Mouse (Mus musculus) G1E (cell line): ENCODE measurements around the gene E130218I03Rik. TPM values are rescaled to one million over a fixed set of nuclear protein-coding genes. Genes with fewer than 3 reads are reported as not detected.

Source experiments
- ATAC-seq: 2 replicates; pipeline ENCODE4 v1.8.0; 2016; ENCODE audit warnings: mild to moderate bottlenecking; ENCODE audit not compliant: insufficient number of reproducible peaks, poor library complexity, low FRiP score, severe bottlenecking; ENCODE audit errors: extremely low read depth
- DNase-seq: peaks from one replicate; pipeline ENCODE4 v3.0.0; 2012; ENCODE audit warnings: low spot score
- H3K27me3 ChIP-seq: 2 replicates; pipeline ENCODE4 v1.6.1; 2012; ENCODE audit warnings: mild to moderate bottlenecking, low read length, inconsistent platforms; ENCODE audit not compliant: insufficient read depth
- H3K36me3 ChIP-seq: replicated peaks from 2 replicates; pipeline ENCODE3; 2012; ENCODE audit warnings: mild to moderate bottlenecking, inconsistent platforms
- H3K4me1 ChIP-seq: 2 replicates; pipeline ENCODE4 v1.6.1; 2012; ENCODE audit warnings: low read depth, low read length, inconsistent platforms, mixed read lengths; ENCODE audit not compliant: insufficient read depth
- H3K4me3 ChIP-seq: 2 replicates; pipeline ENCODE4 v1.5.1; 2012; ENCODE audit warnings: low read depth, mild to moderate bottlenecking, inconsistent platforms, low read length, moderate library complexity, mixed read lengths
- H3K9me3 ChIP-seq: replicated peaks from 2 replicates; pipeline ENCODE4 v1.6.1; 2012; ENCODE audit warnings: inconsistent platforms
- CTCF ChIP-seq: IDR thresholded peaks from 2 replicates; pipeline ENCODE4 v1.5.1; 2012; ENCODE audit warnings: low read depth, low read length, inconsistent platforms, mixed read lengths
- GATA1 ChIP-seq: IDR thresholded peaks from 2 replicates; pipeline ENCODE4 v1.6.1; 2012; ENCODE audit warnings: borderline replicate concordance, low read length, inconsistent platforms, mixed read lengths
- GATA2 ChIP-seq: IDR thresholded peaks from 2 replicates; pipeline ENCODE4 v1.6.1; 2012; ENCODE audit warnings: low read depth, low read length, inconsistent platforms, borderline replicate concordance
- POLR2AphosphoS5 ChIP-seq: IDR thresholded peaks from 2 replicates; pipeline ENCODE4 v1.6.1; 2012; ENCODE audit warnings: low read depth, low read length, inconsistent platforms; ENCODE audit not compliant: insufficient replicate concordance
- TAL1 ChIP-seq: conservative IDR thresholded peaks from 2 replicates; pipeline ENCODE4 v1.6.1; 2012; ENCODE audit warnings: low read depth, low read length, inconsistent platforms, mixed read lengths
- polyA plus RNA-seq: library from polyadenylated mRNA; stranded (reverse); fragments of >175 nt; gene quantifications from 2 replicates; pipeline ENCODE4 v1.2.3, GENCODE M21; 2012
- total RNA-seq, 2 experiments: library from RNA; stranded (forward) in 1 of 2; stranded (reverse) in 1 of 2; fragments of 200-1000 nt in 1 of 2; fragments of >200 nt in 1 of 2; fragmentation: Nextera tagmentation in 1 of 2; gene quantifications; 2 replicates each; pipeline ENCODE4 v1.2.3; 2014 to 2017

Gene E130218I03Rik
- total and polyA plus RNA-seq, 3 experiments, result 0.11 to 0.16 TPM; not detected in 1

GRCm38 (mm10) chr4:134245148-134245843 is 1.8 kb downstream of the E130218I03Rik start, which contains the start of gene Zfp593:
Gene Zfp593 (minus strand): TSS chr4:134245592.
- Histone ChIP-seq H3K9me3 (no peaks in the 10 kb centered on the region), H3K27me3 (peaks cover 43% of the 10 kb centered on the region), H3K4me3 (peak within 1 kb of the TSS; percentile 86), H3K36me3 (peaks cover 20% of the 10 kb centered on the region), H3K4me1 (peaks cover 37% of the 10 kb centered on the region)
- ATAC-seq (peak; percentile 87), DNase-seq (peak; percentile 99)
- TF ChIP-seq GATA1 (no peak), CTCF (peak; percentile 47; the same call in 1 of the 2 replicates)

- Histone ChIP-seq H3K9me3 (peaks cover 5% of the 10 kb centered on the region), H3K36me3 (peaks cover 20% of the 10 kb centered on the region), H3K27me3 (peaks cover 52% of the 10 kb centered on the region), H3K4me3 (no peak overlapping the region), H3K4me1 (peaks cover 42% of the 10 kb centered on the region)
- TF ChIP-seq CTCF, result no peak
- ATAC-seq, result no peak
- no peak for DNase-seq
These were observed 2.8 kb downstream of the E130218I03Rik start for GRCm38 (mm10) chr4:134246256-134246655.

- TF ChIP-seq GATA1, result no peak
- no peak for TF ChIP-seq CTCF
- TF ChIP-seq POLR2AphosphoS5, result no peak
- no peak for TF ChIP-seq GATA2
- no peak for TF ChIP-seq TAL1
- peaks cover 48% of the 10 kb centered on the region for H3K4me1 ChIP-seq
- peaks cover 20% of the 10 kb centered on the region for H3K36me3 ChIP-seq
- ATAC-seq (no peak), DNase-seq (no peak)
- H3K4me3 ChIP-seq, result peak within 1 kb of the TSS; percentile 86; the same call in 1 of the 2 replicates
- H3K9me3 ChIP-seq, result peaks cover 10% of the 10 kb centered on the region
- H3K27me3 ChIP-seq, result peaks cover 58% of the 10 kb centered on the region
These were observed 3.3 kb downstream of the E130218I03Rik start, which contains the start of gene Gm30191 for GRCm38 (mm10) chr4:134246719-134247258. Gene Gm30191 (plus strand): TSS chr4:134246935.

GRCm38 (mm10) chr4:134249651-134250050 is 6.2 kb downstream of the E130218I03Rik start:
- peaks cover 39% of the 10 kb centered on the region for H3K4me1 ChIP-seq
- ATAC-seq (no peak), DNase-seq (peak; percentile 65)
- peaks cover 13% of the 10 kb centered on the region for H3K9me3 ChIP-seq
- H3K4me3 ChIP-seq, result peak overlapping the region; percentile 60; the same call in 1 of the 2 replicates
- peaks cover 86% of the 10 kb centered on the region for H3K27me3 ChIP-seq
- TF ChIP-seq TAL1, result no peak
- TF ChIP-seq GATA2, result no peak
- no peak for TF ChIP-seq GATA1
- 0 out of 2 replicates have a peak, but pooled peaks have one; percentile 10 for TF ChIP-seq CTCF
- no peak for TF ChIP-seq POLR2AphosphoS5
- peaks cover under 1% of the 10 kb centered on the region for H3K36me3 ChIP-seq

GRCm38 (mm10) chr4:134250116-134250929 is 6.9 kb downstream of the E130218I03Rik start:
- no peak for ATAC-seq
- H3K27me3 ChIP-seq, result peaks cover 92% of the 10 kb centered on the region
- H3K36me3 ChIP-seq, result no peaks in the 10 kb centered on the region
- H3K4me1 ChIP-seq, result peaks cover 36% of the 10 kb centered on the region
- TF ChIP-seq TAL1 (no peak), CTCF (no peak), GATA2 (no peak), POLR2AphosphoS5 (no peak), GATA1 (no peak)
- peak overlapping the region; percentile 60; the same call in 1 of the 2 replicates for H3K4me3 ChIP-seq
- peaks cover 13% of the 10 kb centered on the region for H3K9me3 ChIP-seq
- no peak for DNase-seq

GRCm38 (mm10) chr4:134250930-134251240 is 7.4 kb downstream of the E130218I03Rik start:
- TF ChIP-seq TAL1, result no peak
- TF ChIP-seq POLR2AphosphoS5, result no peak
- TF ChIP-seq GATA1, result no peak
- TF ChIP-seq GATA2, result no peak
- no peak for TF ChIP-seq CTCF
- H3K27me3 ChIP-seq, result peaks cover 97% of the 10 kb centered on the region
- peaks cover 31% of the 10 kb centered on the region for H3K4me1 ChIP-seq
- no peak overlapping the region; the same call in 1 of the 2 replicates for H3K4me3 ChIP-seq
- ATAC-seq (no peak), DNase-seq (no peak)
- H3K9me3 ChIP-seq, result peaks cover 13% of the 10 kb centered on the region
- no peaks in the 10 kb centered on the region for H3K36me3 ChIP-seq
